Mouse (Mus musculus): ENCODE measurements around the gene Atg9a.

The Atg9a gene

GRCm38 (mm10) chr1:75214886-75215285 is 22.9 kb upstream of the Atg9a start:
- peak; percentile 69 for DNase-seq

GRCm38 (mm10) chr1:75214442-75214841 is 22.4 kb upstream of the Atg9a start:
- peak; percentile 78 for DNase-seq

- DNase-seq, result no peak
Observed at GRCm38 (mm10) chr1:75213096-75213495, 21.1 kb upstream of the Atg9a start.

DNA sequence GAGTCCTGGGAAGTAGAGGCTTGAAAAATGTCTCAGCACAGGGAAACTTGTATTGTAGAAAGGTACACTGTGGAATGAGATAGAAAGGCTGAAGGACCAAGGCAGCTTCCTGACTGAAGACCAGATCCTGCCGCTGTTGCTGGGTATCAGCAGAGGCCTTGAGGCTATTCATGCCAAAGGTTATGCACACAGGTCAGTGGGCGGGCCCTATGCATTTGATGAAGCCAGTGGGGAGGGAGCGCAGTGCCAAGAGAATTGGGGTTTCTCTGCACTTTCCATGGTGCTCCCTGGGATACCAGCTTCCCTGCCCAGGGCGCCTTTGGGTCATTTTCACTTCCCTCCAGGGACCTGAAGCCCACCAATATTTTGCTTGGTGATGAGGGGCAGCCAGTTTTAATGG is 20.5 kb upstream of the Atg9a start:
- DNase-seq, result no peak

DNA sequence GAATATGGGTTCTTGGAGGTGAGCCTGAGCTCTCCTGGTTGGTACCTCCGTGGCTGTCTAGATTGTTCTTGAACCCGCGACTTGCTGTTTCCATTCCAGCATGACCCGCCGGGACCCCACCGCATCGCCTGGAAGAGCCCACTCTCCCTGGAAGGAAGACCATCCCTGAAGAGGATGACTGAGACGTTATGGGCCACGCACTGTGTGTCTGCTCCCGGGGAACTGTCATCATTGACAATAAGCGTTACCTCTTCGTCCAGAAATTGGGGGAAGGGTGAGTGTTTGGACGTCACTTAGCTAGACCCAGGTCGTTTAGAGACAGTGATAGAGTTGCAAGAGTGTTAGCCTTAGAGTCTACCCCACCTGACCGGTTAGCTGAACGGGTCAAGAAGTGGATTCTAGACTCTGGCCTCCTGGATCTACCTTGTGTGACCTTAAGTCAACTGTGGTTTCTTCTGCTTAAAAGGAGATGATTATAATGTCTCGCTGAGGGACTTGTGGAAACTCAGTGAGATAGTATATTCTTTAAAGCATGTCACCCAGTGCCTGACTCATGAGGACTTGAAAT is 19.2 kb upstream of the Atg9a start:
- DNase-seq, result no peak

DNA sequence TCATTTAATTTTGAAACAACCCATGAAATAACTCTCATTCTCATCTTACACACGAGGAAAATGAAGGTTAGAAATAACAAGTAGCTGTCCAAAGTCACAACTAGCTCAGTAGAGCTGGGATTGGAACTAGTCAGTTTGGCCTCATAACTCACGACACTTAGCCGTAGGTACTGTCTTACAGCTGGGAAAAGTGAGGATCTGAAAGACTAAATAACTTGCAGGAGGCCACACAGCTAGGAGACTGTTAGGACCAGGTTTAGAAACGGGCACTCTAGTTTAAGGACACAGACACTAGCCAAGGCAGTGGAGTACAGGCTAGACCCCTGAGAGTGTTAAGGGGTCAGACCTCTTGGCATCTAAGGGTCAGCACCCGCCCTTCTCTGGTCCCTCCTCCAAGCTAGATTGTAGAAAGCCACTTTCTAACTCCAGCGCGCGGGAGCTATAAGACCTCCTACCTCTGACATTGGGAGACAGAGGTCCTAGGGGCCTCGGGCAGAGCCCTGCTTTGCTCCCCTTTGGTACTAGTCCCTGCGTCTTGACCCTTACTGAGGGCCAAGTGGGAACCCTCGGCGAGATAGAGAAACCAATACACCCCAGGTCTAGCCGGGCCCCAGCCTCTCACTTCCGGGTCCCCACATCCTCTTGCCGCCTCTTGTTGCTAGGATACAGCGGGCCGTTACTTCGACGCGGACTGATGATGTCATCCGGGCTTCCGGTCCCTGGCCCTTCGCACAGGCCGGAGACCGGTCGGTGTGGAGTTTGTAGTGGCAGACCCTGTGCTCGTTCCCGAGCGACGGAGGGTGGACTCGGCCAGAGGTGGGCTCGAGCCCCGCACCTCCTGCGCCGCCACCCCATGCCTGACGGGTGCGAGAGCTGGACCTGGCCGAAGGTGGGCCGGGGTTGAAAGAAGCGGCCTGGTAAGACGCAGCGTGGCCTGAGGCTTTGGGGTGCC is 18.4 kb upstream of the Atg9a start, which contains the start of the genes Glb1l and Stk16:
Gene Glb1l, minus strand, starts transcription at position 678 of the 952 bp plus-strand sequence.
Gene Stk16, plus strand, starts transcription at position 703 of the 952 bp plus-strand sequence.
- peak; percentile 99 for DNase-seq

- DNase-seq, result peak; percentile 81
Observed at GRCm38 (mm10) chr1:75208967-75209678, 17.1 kb upstream of the Atg9a start.

DNA sequence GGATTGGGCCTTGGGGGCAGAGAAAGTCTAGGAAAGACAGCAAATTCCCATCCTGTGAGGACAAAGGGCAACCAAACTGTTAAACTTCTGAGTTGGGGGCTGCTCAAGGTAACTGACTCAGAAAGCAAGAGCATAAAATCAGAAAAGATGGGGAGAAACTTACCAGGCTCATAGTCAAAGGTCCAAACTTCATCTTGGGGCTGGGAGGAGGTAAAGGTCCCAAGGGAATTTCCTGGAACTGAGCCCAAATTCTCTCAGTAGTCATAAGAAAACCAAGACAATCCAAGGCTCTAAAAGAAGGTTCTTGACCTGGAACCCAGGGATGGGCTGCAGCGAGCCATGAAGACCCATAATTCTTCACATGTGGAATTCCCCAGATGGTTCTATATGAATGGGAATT is 9.2 kb upstream of the Atg9a start:
- DNase-seq, result no peak

DNA sequence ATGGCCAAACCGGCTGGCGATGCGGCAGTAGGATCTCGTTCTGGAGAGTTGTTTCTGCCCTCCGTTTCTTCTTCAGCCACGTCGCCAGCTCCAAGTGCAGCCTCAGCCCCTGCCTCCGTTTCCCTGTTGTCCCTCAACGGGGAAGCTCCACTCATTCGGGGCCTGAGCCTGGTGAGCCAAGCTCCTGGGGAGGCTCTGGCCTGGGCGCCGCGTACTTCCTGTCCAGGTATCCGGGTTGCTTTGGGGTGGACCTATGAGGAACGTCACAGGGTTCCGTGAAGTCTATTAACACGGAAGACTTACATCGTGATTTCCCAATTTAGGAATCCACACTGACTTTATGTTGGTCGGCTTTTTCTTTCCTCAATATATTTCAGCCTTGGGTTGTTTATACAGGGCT is 456 bp upstream of the Atg9a start:
- DNase-seq, result peak; percentile 67

DNA sequence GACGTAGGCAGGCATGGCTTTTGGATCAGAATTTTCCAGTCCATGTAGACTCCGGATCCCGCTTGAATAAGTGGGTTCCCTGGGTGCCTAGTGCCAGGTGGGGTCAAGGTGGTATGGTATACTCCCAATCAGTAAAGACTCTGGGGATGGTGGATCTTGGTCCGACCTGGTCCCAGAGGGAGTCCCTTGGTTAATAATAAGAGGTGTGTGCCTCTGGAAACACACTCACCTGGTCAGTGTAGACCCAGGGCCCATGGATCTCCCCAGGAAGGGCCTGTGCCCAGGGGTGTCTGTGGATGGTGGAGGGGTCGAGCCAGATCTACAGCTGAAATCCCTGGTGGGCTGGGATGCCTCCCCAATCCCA is 756 bp downstream of the Atg9a start:
- no peak for DNase-seq

- DNase-seq, result no peak
Observed at GRCm38 (mm10) chr1:75190577-75190976, 1.4 kb downstream of the Atg9a start.

- DNase-seq, result no peak
Observed at GRCm38 (mm10) chr1:75187914-75188483, 4.0 kb downstream of the Atg9a start.

DNA sequence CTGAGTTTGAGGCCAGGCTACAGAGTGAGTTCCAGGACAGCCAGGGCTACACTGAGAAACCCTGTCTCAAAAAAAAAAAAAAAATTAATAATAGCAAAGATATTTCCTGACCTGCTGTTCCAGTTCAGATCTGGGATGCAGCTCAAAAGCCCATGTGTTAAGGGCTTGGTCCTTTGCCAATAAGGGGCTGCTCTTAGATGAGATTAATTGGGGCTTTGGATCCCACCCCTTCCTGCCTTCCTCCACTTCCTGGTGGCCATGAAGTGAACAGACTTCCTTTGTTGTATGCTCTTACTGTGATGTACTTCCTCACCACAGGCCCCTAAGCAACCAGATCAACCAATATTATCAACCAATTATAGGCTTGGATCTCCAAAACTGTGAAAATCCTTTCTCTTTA is 4.9 kb downstream of the Atg9a start:
- no peak for DNase-seq

DNA sequence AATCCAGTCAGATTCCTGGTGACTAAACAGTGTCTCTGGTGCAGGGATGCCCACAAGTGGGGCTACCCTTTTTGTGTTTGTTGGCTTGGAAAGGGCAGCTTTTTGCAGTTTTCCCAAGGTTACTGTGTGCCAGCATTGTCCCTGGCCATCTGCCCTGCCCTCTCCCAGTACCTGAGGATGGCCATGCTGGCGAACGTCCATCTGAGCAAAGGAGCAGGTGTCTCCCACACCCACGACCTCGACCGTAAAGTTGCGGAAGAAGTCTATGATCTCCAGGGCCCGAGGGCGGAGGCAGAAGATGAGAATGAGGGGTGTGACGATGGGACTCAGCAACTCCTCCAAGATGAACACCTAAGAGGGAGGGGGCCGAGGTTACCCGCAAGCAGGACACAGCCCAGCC is 6.5 kb downstream of the Atg9a start:
- DNase-seq, result no peak

GRCm38 (mm10) chr1:75182160-75182559 is 9.8 kb downstream of the Atg9a start:
- no peak for DNase-seq

GRCm38 (mm10) chr1:75181377-75181870 is 10.6 kb downstream of the Atg9a start:
- no peak for DNase-seq

GRCm38 (mm10) chr1:75180741-75181140 is 11.3 kb downstream of the Atg9a start:
- DNase-seq, result no peak

DNA sequence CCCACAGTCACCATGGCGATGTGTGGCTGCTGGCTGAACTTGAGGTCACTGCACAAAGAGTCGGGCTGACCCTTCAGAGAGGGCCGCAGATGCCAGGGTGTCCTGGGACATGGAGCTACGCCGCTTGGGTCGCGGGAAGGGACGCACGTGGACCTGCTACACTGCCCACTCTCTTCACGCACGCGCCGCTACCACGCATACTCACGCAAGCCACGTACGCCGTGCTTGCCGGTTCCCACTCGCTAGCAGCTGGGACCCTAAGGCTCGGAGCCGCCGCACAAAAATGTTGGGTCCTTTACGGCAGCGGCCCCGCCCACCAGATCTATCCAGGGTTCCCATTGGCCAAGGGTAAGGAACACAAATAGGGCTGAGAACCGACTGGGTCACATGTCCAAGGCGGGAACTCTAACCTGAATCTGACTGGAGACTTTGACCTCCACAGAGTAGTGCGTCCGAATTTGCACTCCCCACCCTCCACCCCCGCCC is 11.8 kb downstream of the Atg9a start, which contains the start of gene Abcb6:
Gene Abcb6, minus strand, starts transcription at position 288 of the 486 bp plus-strand sequence.
- peak; percentile 94 for DNase-seq

DNA sequence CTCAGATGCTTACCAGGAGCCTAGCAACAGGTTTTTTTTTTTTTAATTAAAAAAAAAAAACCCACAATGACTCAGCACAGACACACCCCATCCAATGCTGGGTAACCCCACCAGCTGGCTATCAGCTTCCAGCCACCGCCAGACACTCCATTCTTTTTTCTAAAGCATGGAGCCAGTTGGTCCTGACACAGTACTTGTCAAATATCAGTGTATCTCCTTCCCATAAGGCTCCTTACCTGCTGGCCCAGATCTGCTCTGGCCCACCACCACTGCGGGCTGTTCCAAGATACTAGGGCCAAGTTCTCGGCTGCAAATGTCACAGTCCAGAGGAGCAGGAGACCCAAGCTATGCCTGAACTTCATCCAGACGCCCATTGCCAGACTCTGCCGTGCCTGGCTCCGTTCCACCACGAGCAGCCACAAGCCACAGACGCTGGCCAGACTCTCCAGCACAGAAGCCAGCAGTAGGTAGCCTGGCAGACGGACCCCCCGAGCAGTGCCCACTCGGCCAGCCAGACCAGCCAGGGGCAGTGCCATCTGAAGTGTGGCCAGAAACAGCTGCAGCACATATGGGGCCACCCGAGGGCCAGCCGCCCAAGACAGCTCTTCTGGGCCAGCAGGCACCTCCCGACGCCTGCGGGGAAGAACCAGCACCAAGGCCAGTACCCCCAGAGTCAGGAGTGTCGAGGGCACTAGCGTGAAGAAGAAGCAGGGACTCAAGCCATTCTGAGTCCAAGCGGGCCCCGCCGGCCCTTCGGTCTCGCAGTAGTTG is 12.5 kb downstream of the Atg9a start:
- peak; percentile 52 for DNase-seq

DNA sequence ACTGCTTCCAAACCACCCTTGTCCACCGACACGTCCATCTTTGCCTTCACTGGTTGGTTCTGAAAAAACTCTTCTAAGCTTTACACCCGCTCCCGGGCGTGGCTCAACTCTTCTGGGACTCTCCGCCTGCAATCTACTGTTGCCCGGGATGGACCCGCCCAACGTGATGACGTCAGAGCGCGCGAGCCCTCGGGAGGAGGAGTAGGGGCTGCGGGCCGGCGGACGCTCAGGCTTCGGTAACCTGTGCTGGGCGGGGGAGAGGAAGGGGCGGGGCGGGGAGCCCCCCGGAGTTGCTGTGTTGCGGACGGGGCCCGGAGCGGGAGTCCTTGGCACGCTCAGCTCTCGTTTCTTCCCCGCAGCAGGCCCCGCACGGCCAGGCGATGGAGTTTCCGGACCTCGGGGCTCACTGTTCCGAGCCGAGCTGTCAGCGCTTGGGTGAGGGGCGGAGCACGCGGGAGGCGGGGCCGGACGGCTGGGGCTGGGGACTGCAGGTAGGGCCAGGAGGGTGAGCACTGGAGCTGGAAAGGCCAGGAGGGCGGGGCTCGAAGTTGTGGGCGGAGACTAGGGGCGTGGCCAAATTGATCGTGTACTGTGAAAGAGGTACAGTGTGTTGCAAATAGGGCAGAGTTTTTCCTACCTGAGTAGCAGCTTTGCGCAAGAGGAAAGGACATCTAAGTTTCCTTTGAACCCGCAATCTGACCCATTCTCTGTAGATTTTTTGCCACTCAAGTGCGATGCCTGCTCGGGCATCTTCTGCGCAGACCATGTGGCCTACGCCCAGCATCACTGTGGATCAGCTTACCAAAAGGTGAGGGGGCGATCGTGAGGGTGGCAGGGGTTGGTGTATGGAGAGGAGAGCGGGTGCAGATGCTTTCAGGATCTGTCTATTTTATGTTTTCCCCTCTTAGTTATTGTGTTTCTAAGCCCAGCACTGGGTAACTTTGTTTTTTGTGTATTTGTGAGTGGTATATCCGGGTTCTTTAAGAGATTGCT is 23.2 kb downstream of the Atg9a start, which contains the start of gene Zfand2b:
Gene Zfand2b, plus strand, starts transcription at position 175 of the 993 bp plus-strand sequence.
- DNase-seq, result peak; percentile 98

Measured in kidney, postnatal 10 days (tissue).